Mouse (Mus musculus) left cerebral cortex, adult 18-20 months (tissue): ENCODE measurements around the gene Bmp8b. TPM values are rescaled to one million over a fixed set of nuclear protein-coding genes. Genes with fewer than 3 reads are reported as not detected.

Experiments used
- DNase-seq, 2 experiments: peaks; one replicate each; pipeline ENCODE4 v3.0.0; 2021 to 2022; ENCODE audit warnings: low spot score in 2 of 2, mixed read lengths in 1 of 2
- total RNA-seq, 2 experiments: library from RNA; stranded (reverse); gene quantifications; 2 replicates each; pipeline ENCODE4 v1.2.3; 2021

Gene Bmp8b
- total RNA-seq, 2 experiments from 2014 or later, result 0.23 TPM; not detected in 1

GRCm38 (mm10) chr4:123171811-123172210, 66.8 kb downstream of the Bmp8b start:
- DNase-seq, result no peak

Other genes with a start within 250 kb of the Bmp8b start
- 100 to 1,000 TPM; 273 to 281 TPM for gene Cap1, start 219.1 kb upstream of the Bmp8b start, total RNA-seq
- gene Mfsd2a, start 144.0 kb upstream of the Bmp8b start, total RNA-seq, result 10 to 100 TPM; 19.2 to 21.4 TPM
- 1 to 10 TPM; 7.3 to 9.9 TPM for gene Mycl, start 109.5 kb upstream of the Bmp8b start, total RNA-seq
- 10 to 100 TPM; 18.0 to 18.2 TPM for gene Trit1, start 88.6 kb upstream of the Bmp8b start, total RNA-seq
- not detected for gene Oxct2b, start 11.1 kb downstream of the Bmp8b start, total RNA-seq
- gene Ppie, start 34.8 kb downstream of the Bmp8b start, total RNA-seq, result 10 to 100 TPM; 22.0 to 23.4 TPM
- gene Hpcal4, start 78.1 kb downstream of the Bmp8b start, total RNA-seq, result 100 to 1,000 TPM; 525 to 560 TPM
- 10 to 100 TPM; 10.5 to 13.4 TPM for gene Nt5c1a, start 96.3 kb downstream of the Bmp8b start, total RNA-seq
- gene Heyl, start 128.4 kb downstream of the Bmp8b start, total RNA-seq, result 1 to 10 TPM; 3.5 to 3.9 TPM
- gene Pabpc4, start 157.2 kb downstream of the Bmp8b start, total RNA-seq, result 10 to 100 TPM; 40.3 to 42.2 TPM
- gene Oxct2a, start 218.5 kb downstream of the Bmp8b start, total RNA-seq, result under 1 TPM; 0.23 to 0.26 TPM
- gene Bmp8a, start 238.1 kb downstream of the Bmp8b start, total RNA-seq, result under 1 TPM in 1 of 2 experiments, not detected in 1; 0.19 TPM